In the genomic region with DNA sequence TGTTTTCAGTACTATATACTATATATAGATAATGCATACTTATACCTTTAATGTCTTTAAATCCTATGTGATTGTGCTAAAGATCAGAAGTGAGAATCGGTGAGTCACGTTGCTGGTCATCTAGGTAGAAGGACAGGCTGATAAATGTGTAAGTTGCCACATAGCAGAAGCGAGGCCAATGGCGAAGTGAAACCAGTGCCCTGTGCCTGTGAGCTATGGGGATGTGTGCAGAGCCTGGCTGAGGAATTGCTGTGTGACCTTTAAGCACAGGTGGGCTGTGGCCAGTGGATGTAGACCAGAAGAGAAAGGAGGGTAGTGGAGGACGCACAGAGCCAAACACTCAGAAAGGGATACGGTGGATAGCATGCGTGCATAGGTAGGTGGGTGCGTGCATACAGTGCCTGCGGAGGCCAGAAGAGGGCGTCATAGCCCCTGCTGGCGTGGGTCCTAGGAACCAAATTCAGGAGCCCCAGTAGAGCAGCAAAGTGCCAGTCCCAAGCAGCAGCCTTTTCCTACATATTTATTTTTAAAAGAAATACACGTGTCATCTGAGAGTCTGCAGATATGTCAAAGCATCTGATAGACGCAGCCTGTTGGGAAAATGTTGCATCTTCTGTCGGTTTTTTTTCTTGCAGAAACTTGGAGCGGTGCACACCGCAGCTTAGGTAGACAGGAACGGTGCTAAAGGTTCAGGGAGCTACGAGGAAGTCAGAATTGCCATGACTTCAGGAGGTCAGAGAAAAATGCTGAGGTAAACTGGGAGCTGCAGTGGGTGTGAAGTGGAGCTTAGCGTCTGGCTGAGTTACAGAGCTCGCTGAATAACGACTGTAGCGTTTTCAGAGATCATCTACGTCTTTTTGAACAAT, we compare ENCODE assay signal across 16 mouse cellular contexts. TPM values are rescaled to one million over a fixed set of nuclear protein-coding genes. Genes with fewer than 3 reads are reported as not detected.
DNase-seq lines count a peak whose midpoint lies in the region; ATAC-seq and TF ChIP-seq lines count a peak whose summit lies in the region.
"Had no signal": no experiment of that assay in that cellular context is flagged by ENCODE, and none has a peak within 500 bp of the region (broad histone marks: within the 10 kb centered on the region; RNA-seq: fewer than 3 reads in every experiment).

No protein-coding gene starts in this region.

- no peaks in the 10 kb centered on the region for H3K9me3 ChIP-seq in intestine, postnatal 0 days (ENCODE audit: control insufficient read depth)
- no peaks in the 10 kb centered on the region for H3K9me3 ChIP-seq in intestine, embryonic 16.5 days (ENCODE audit: control insufficient read depth, low read length)
- no peaks in the 10 kb centered on the region for H3K9me3 ChIP-seq in midbrain, postnatal 0 days (ENCODE audit: low read length)
- no peaks in the 10 kb centered on the region for H3K9me3 ChIP-seq in midbrain, embryonic 15.5 days
- H3K9me3 ChIP-seq in embryonic facial prominence, embryonic 10.5 days = no peaks in the 10 kb centered on the region
- H3K9me3 ChIP-seq: hindbrain, embryonic 12.5 days; intestine, embryonic 15.5 days; limb, embryonic 15.5 days had no signal

- H3K4me1 ChIP-seq in intestine, postnatal 0 days (replicated peaks; ENCODE audit: control insufficient read depth, insufficient read depth, low read length) = no peaks in the 10 kb centered on the region
- H3K4me1 ChIP-seq in intestine, embryonic 16.5 days (ENCODE audit: control insufficient read depth, insufficient read depth, low read length) = no peaks in the 10 kb centered on the region
- H3K4me1 ChIP-seq in midbrain, postnatal 0 days (ENCODE audit: insufficient read depth, low read length) = no peaks in the 10 kb centered on the region
- H3K4me1 ChIP-seq in midbrain, embryonic 15.5 days = no peaks in the 10 kb centered on the region
- H3K4me1 ChIP-seq in embryonic facial prominence, embryonic 10.5 days = no peaks in the 10 kb centered on the region
- H3K4me1 ChIP-seq: hindbrain, embryonic 12.5 days; intestine, embryonic 15.5 days; limb, embryonic 15.5 days had no signal

- no peak overlapping the region for H3K27ac ChIP-seq in intestine, postnatal 0 days (ENCODE audit: low read depth, low read length)
- H3K27ac ChIP-seq in intestine, embryonic 16.5 days (ENCODE audit: low read length) = no peak overlapping the region
- no peak overlapping the region for H3K27ac ChIP-seq in midbrain, postnatal 0 days (ENCODE audit: low read depth, low read length)
- no peak overlapping the region for H3K27ac ChIP-seq in midbrain, embryonic 15.5 days
- no peak overlapping the region for H3K27ac ChIP-seq in embryonic facial prominence, embryonic 10.5 days (replicated peaks)
- H3K27ac ChIP-seq: hindbrain, embryonic 12.5 days; intestine, embryonic 15.5 days; limb, embryonic 15.5 days had no signal

- DNase-seq in midbrain, postnatal 0 days (ENCODE audit: low spot score) = no peak
- no peak for DNase-seq in brain, embryonic 14.5 days (ENCODE audit: low read depth)
- DNase-seq in embryonic facial prominence, embryonic 10.5 days (ENCODE audit: low spot score) = no peak
- no peak for DNase-seq in ovary, adult 18-20 months (ENCODE audit: low spot score)
- DNase-seq: cerebellum, adult 9-11 months; gastrocnemius, postnatal 14 days; kidney, postnatal 25 days; layer of hippocampus, adult 9-11 months; lung, adult 18-20 months had no signal

- ATAC-seq in intestine, postnatal 0 days = no peak
- ATAC-seq in intestine, embryonic 16.5 days = no peak
- ATAC-seq in midbrain, postnatal 0 days (ENCODE audit: low FRiP score) = no peak
- no peak for ATAC-seq in midbrain, embryonic 15.5 days (replicated peaks)
- ATAC-seq: activated CD4-positive, CD25-positive, alpha-beta regulatory T cell, adult 4 months; intestine, embryonic 15.5 days had no signal

- no peak overlapping the region for H3K9ac ChIP-seq in intestine, postnatal 0 days (ENCODE audit: low read depth, low read length)
- H3K9ac ChIP-seq in intestine, embryonic 16.5 days (ENCODE audit: low read depth, low read length) = no peak overlapping the region
- H3K9ac ChIP-seq in midbrain, postnatal 0 days (replicated peaks; ENCODE audit: low read length, poor library complexity, severe bottlenecking) = no peak overlapping the region
- H3K9ac ChIP-seq in midbrain, embryonic 15.5 days = no peak overlapping the region
- H3K9ac ChIP-seq: hindbrain, embryonic 12.5 days; intestine, embryonic 15.5 days; limb, embryonic 15.5 days had no signal

- TF ChIP-seq CTCF in intestine, postnatal 0 days (IDR thresholded peaks at IDR 0.05; ENCODE audit: low read depth) = 0 out of 2 replicates have a peak, but pooled peaks have one; percentile 13
- TF ChIP-seq CTCF in midbrain, postnatal 0 days (IDR thresholded peaks at IDR 0.05) = peak; percentile 18; the same call in 1 of the 2 replicates
- TF ChIP-seq CTCF in brain, embryonic 14.5 days (IDR thresholded peaks at IDR 0.05; ENCODE audit: borderline replicate concordance, extremely low read depth, insufficient read depth, insufficient read length) = 0 out of 2 replicates have a peak, but pooled peaks have one; percentile 1

- H3K36me3 ChIP-seq in intestine, postnatal 0 days (ENCODE audit: control insufficient read depth, insufficient read depth) = no peaks in the 10 kb centered on the region
- H3K36me3 ChIP-seq in intestine, embryonic 16.5 days (ENCODE audit: control insufficient read depth, insufficient read depth, low read length) = no peaks in the 10 kb centered on the region
- H3K36me3 ChIP-seq in midbrain, postnatal 0 days (ENCODE audit: insufficient read depth, low read length) = no peaks in the 10 kb centered on the region
- no peaks in the 10 kb centered on the region for H3K36me3 ChIP-seq in midbrain, embryonic 15.5 days (replicated peaks)
- H3K36me3 ChIP-seq in embryonic facial prominence, embryonic 10.5 days (replicated peaks) = no peaks in the 10 kb centered on the region
- H3K36me3 ChIP-seq: hindbrain, embryonic 12.5 days; intestine, embryonic 15.5 days; limb, embryonic 15.5 days had no signal

- H3K4me2 ChIP-seq in intestine, postnatal 0 days (replicated peaks; ENCODE audit: low read depth) = no peak overlapping the region
- H3K4me2 ChIP-seq in intestine, embryonic 16.5 days (ENCODE audit: low read depth, low read length) = no peak overlapping the region
- H3K4me2 ChIP-seq in midbrain, postnatal 0 days (ENCODE audit: low read depth, low read length, poor library complexity, severe bottlenecking) = no peak overlapping the region
- H3K4me2 ChIP-seq in midbrain, embryonic 15.5 days = no peak overlapping the region
- H3K4me2 ChIP-seq: hindbrain, embryonic 12.5 days; intestine, embryonic 15.5 days; limb, embryonic 15.5 days had no signal

- TF ChIP-seq POLR2A in brain, embryonic 14.5 days (IDR thresholded peaks at IDR 0.05; ENCODE audit: borderline replicate concordance, extremely low read depth, insufficient read depth, insufficient read length, poor library complexity, severe bottlenecking) = no peak

- no peaks in the 10 kb centered on the region for H3K27me3 ChIP-seq in intestine, postnatal 0 days (replicated peaks; ENCODE audit: control insufficient read depth, insufficient read depth, low read length)
- H3K27me3 ChIP-seq in intestine, embryonic 16.5 days (replicated peaks; ENCODE audit: control insufficient read depth, insufficient read depth, low read length) = no peaks in the 10 kb centered on the region
- H3K27me3 ChIP-seq in midbrain, postnatal 0 days (ENCODE audit: insufficient read depth, low read length) = no peaks in the 10 kb centered on the region
- H3K27me3 ChIP-seq in midbrain, embryonic 15.5 days (replicated peaks) = no peaks in the 10 kb centered on the region
- no peaks in the 10 kb centered on the region for H3K27me3 ChIP-seq in embryonic facial prominence, embryonic 10.5 days (replicated peaks; ENCODE audit: low read depth, poor library complexity, severe bottlenecking)
- H3K27me3 ChIP-seq: hindbrain, embryonic 12.5 days; intestine, embryonic 15.5 days; limb, embryonic 15.5 days had no signal

- no peak overlapping the region for H3K4me3 ChIP-seq in intestine, postnatal 0 days (ENCODE audit: low read depth, low read length)
- H3K4me3 ChIP-seq in intestine, embryonic 16.5 days (ENCODE audit: low read length) = no peak overlapping the region
- no peak overlapping the region for H3K4me3 ChIP-seq in midbrain, postnatal 0 days (ENCODE audit: low read depth, low read length)
- no peak overlapping the region for H3K4me3 ChIP-seq in midbrain, embryonic 15.5 days
- H3K4me3 ChIP-seq in embryonic facial prominence, embryonic 10.5 days = no peak overlapping the region
- H3K4me3 ChIP-seq: hindbrain, embryonic 12.5 days; intestine, embryonic 15.5 days; limb, embryonic 15.5 days had no signal

- 72% methylated on average over 23 of the region's 23 CpGs for WGBS in intestine, postnatal 0 days
- WGBS in intestine, embryonic 16.5 days = 74% methylated on average over 23 of the region's 23 CpGs
- WGBS in midbrain, postnatal 0 days = 77% methylated on average over 23 of the region's 23 CpGs
- WGBS in midbrain, embryonic 15.5 days = 78% methylated on average over 23 of the region's 23 CpGs
- WGBS in embryonic facial prominence, embryonic 10.5 days = 80% methylated on average over 23 of the region's 23 CpGs

RNA-seq across cellular contexts. Expression of a gene that starts 23.9 kb away (rescaled TPM):
- polyA plus RNA-seq in intestine, postnatal 0 days (2015; fragmentation: Nextera tagmentation; extraction: Ambion mirVana) = 0.52 and 0.78 TPM in 2 replicates
- polyA plus RNA-seq in intestine, embryonic 16.5 days (2015; fragmentation: Nextera tagmentation; extraction: Ambion mirVana) = 0.50 and 0.56 TPM in 2 replicates
- total RNA-seq in midbrain, postnatal 0 days (2014; rRNA removed) = 8.9 and 13.0 TPM in 2 replicates
- polyA plus RNA-seq in midbrain, postnatal 0 days (2015; fragmentation: Nextera tagmentation; extraction: Ambion mirVana) = 3.7 and 4.2 TPM in 2 replicates
- polyA plus RNA-seq in midbrain, embryonic 15.5 days (2015; fragmentation: Nextera tagmentation; extraction: Ambion mirVana) = 2.7 and 2.9 TPM in 2 replicates
- 1.4 and 2.4 TPM in 2 replicates for polyA plus RNA-seq in brain, embryonic 14.5 days (2012; rRNA removed)
- polyA plus RNA-seq in embryonic facial prominence, embryonic 10.5 days (2016; fragmentation: Nextera tagmentation; extraction: Ambion mirVana) = 0.24 and 0.26 TPM in 2 replicates
- polyA plus RNA-seq: activated CD4-positive, CD25-positive, alpha-beta regulatory T cell, adult 4 months had no signal
